Mouse (Mus musculus): ENCODE results near the gene Ppp1r21. TPM values are rescaled to one million over a fixed set of nuclear protein-coding genes. Genes with fewer than 3 reads are reported as not detected.

The Ppp1r21 gene
- total and polyA plus RNA-seq, 3 experiments = 11.1 to 16.2 TPM; not detected in 1

GRCm38 (mm10) chr17:88537842-88538430 is 8.0 kb downstream of the Ppp1r21 start:
- peaks cover 0 to 10% of the 10 kb centered on the region in 2 experiments; a peak in 2 of 4 replicates for H3K36me3 ChIP-seq (ENCODE audit: control insufficient read depth in 1 of 2, insufficient read depth in 2 of 2, low read length in 2 of 2)
- no peak for DNase-seq (ENCODE audit: low read depth, low spot score)
- H3K27ac ChIP-seq (ENCODE audit: control insufficient read depth, low read depth, low read length) = no peak overlapping the region
- no peaks in the 10 kb centered on the region for H3K9me3 ChIP-seq (replicated peaks; ENCODE audit: insufficient read depth, low read length)
- no peaks in the 10 kb centered on the region for H3K27me3 ChIP-seq (ENCODE audit: control insufficient read depth in 1 of 2, insufficient read depth in 2 of 2, low read length in 2 of 2)
- TF ChIP-seq CHD2 (IDR thresholded peaks at IDR 0.05; ENCODE audit: low read length) = no peak
- no peak for TF ChIP-seq USF2 (IDR thresholded peaks at IDR 0.05; ENCODE audit: borderline replicate concordance in 1 of 2, insufficient read depth in 1 of 2, low read depth in 1 of 2, low read length in 2 of 2)
- no peak for TF ChIP-seq RAD21 (IDR thresholded peaks at IDR 0.05; ENCODE audit: low read depth, low read length)
- TF ChIP-seq UBTF (IDR thresholded peaks at IDR 0.05; ENCODE audit: borderline replicate concordance, insufficient read depth, low read depth, low read length) = no peak
- TF ChIP-seq HCFC1 (IDR thresholded peaks at IDR 0.05; ENCODE audit: low read depth, low read length) = no peak
- no peak for TF ChIP-seq CHD1 (IDR thresholded peaks at IDR 0.05; ENCODE audit: low read depth, low read length)
- TF ChIP-seq RCOR1 (IDR thresholded peaks at IDR 0.05; ENCODE audit: low read depth, low read length) = no peak
- TF ChIP-seq MAFK (IDR thresholded peaks at IDR 0.05; ENCODE audit: borderline replicate concordance, low read depth, low read length) = no peak
- no peak for TF ChIP-seq NRF1 (IDR thresholded peaks at IDR 0.05; ENCODE audit: insufficient read depth, low read depth, low read length, poor library complexity, severe bottlenecking)
- TF ChIP-seq ETS1 (IDR thresholded peaks at IDR 0.05; ENCODE audit: low read depth, low read length) = no peak
- no peak for TF ChIP-seq MYC (IDR thresholded peaks at IDR 0.05; ENCODE audit: low read depth, low read length)
- no peak for TF ChIP-seq ZMIZ1 (IDR thresholded peaks at IDR 0.05; ENCODE audit: low read depth, low read length)
- TF ChIP-seq MYB (IDR thresholded peaks at IDR 0.05; ENCODE audit: low read depth, low read length) = no peak
- TF ChIP-seq ELF1 (IDR thresholded peaks at IDR 0.05; ENCODE audit: low read depth, low read length) = no peak
- TF ChIP-seq ZC3H11A (IDR thresholded peaks at IDR 0.05; ENCODE audit: low read depth, low read length) = no peak
- H3K79me2 ChIP-seq (ENCODE audit: control insufficient read depth, insufficient read depth, low read length, poor library complexity) = no peaks in the 10 kb centered on the region; the same call in 1 of the 2 replicates
- no peak overlapping the region for H3K9ac ChIP-seq (ENCODE audit: control insufficient read depth, low read depth, low read length, poor library complexity, severe bottlenecking)
- peaks cover 6 to 9% of the 10 kb centered on the region in 2 experiments; a peak in 3 of 4 replicates for H3K4me1 ChIP-seq (ENCODE audit: control insufficient read depth in 1 of 2, insufficient read depth in 2 of 2, low read length in 2 of 2)
- no peak overlapping the region for H3K4me3 ChIP-seq (ENCODE audit: control insufficient read depth in 1 of 2, insufficient read depth in 1 of 2, low read depth in 2 of 2, low read length in 2 of 2)

- Histone ChIP-seq H3K27ac (ENCODE audit: control insufficient read depth, low read depth, low read length) (no peak overlapping the region), H3K9me3 (replicated peaks; ENCODE audit: insufficient read depth, low read length) (no peaks in the 10 kb centered on the region), H3K9ac (ENCODE audit: control insufficient read depth, low read depth, low read length, poor library complexity, severe bottlenecking) (no peak overlapping the region), H3K36me3 (ENCODE audit: control insufficient read depth in 1 of 2, insufficient read depth in 2 of 2, low read length in 2 of 2) (peaks cover 0 to 10% of the 10 kb centered on the region in 2 experiments; a peak in 2 of 4 replicates), H3K4me3 (ENCODE audit: control insufficient read depth in 1 of 2, insufficient read depth in 1 of 2, low read depth in 2 of 2, low read length in 2 of 2) (no peak overlapping the region), H3K4me1 (ENCODE audit: control insufficient read depth in 1 of 2, insufficient read depth in 2 of 2, low read length in 2 of 2) (peaks cover 6% of the 10 kb centered on the region in 2 experiments; a peak in 3 of 4 replicates), H3K79me2 (ENCODE audit: control insufficient read depth, insufficient read depth, low read length, poor library complexity) (no peaks in the 10 kb centered on the region; the same call in 1 of the 2 replicates), H3K27me3 (ENCODE audit: control insufficient read depth in 1 of 2, insufficient read depth in 2 of 2, low read length in 2 of 2) (no peaks in the 10 kb centered on the region)
- no peak for DNase-seq (ENCODE audit: low read depth, low spot score)
- TF ChIP-seq GATA1 (IDR thresholded peaks at IDR 0.05; ENCODE audit: low read depth, low read length) = no peak
- TF ChIP-seq MAX (IDR thresholded peaks at IDR 0.05; ENCODE audit: low read length) = no peak
- TF ChIP-seq USF1 (IDR thresholded peaks at IDR 0.05; ENCODE audit: low read depth, low read length) = no peak
- TF ChIP-seq E2F4 (IDR thresholded peaks at IDR 0.05; ENCODE audit: borderline replicate concordance, low read depth, low read length) = no peak
- no peak for TF ChIP-seq POLR2A (IDR thresholded peaks at IDR 0.05; ENCODE audit: control insufficient read depth in 1 of 2, insufficient read depth in 1 of 2, low read depth in 1 of 2, low read length in 2 of 2, poor library complexity in 1 of 2)
- TF ChIP-seq RCOR1 (IDR thresholded peaks at IDR 0.05; ENCODE audit: low read depth, low read length) = no peak
- no peak for TF ChIP-seq NRF1 (IDR thresholded peaks at IDR 0.05; ENCODE audit: insufficient read depth, low read depth, low read length, poor library complexity, severe bottlenecking)
- no peak for TF ChIP-seq HCFC1 (IDR thresholded peaks at IDR 0.05; ENCODE audit: low read depth, low read length)
- no peak for TF ChIP-seq EP300 (IDR thresholded peaks at IDR 0.05; ENCODE audit: low read depth in 1 of 2, low read length in 2 of 2)
- no peak for TF ChIP-seq RAD21 (IDR thresholded peaks at IDR 0.05; ENCODE audit: low read depth, low read length)
- TF ChIP-seq CHD2 (IDR thresholded peaks at IDR 0.05; ENCODE audit: low read length) = no peak
- no peak for TF ChIP-seq MYB (IDR thresholded peaks at IDR 0.05; ENCODE audit: low read depth, low read length)
- no peak for TF ChIP-seq TCF12 (IDR thresholded peaks at IDR 0.05; ENCODE audit: low read depth, low read length)
- TF ChIP-seq POLR2AphosphoS2 (IDR thresholded peaks at IDR 0.05; ENCODE audit: low read length) = no peak
- no peak for TF ChIP-seq UBTF (IDR thresholded peaks at IDR 0.05; ENCODE audit: borderline replicate concordance, insufficient read depth, low read depth, low read length)
- no peak for TF ChIP-seq GABPA (IDR thresholded peaks at IDR 0.05; ENCODE audit: low read depth, low read length)
- TF ChIP-seq ZMIZ1 (IDR thresholded peaks at IDR 0.05; ENCODE audit: low read depth, low read length) = no peak
Measured at GRCm38 (mm10) chr17:88542771-88543416, 13.0 kb downstream of the Ppp1r21 start.

Measured in MEL (cell line).